Mouse (Mus musculus) liver, adult 2 months (tissue): ENCODE measurements around the gene Apobec4. TPM values are rescaled to one million over a fixed set of nuclear protein-coding genes. Genes with fewer than 3 reads are reported as not detected.

Experiments
- DNase-seq: peaks from one replicate; pipeline ENCODE4 v3.0.0-alpha.2; 2011; ENCODE audit warnings: low read depth, low spot score; ENCODE audit errors: extremely low read depth
- H3K27ac ChIP-seq: fragments of 200-500 bp; replicated peaks from 2 replicates; pipeline ENCODE4 v1.5.1; 2012; ENCODE audit warnings: low read depth, mild to moderate bottlenecking, control low read depth, inconsistent platforms, low read length; ENCODE audit not compliant: insufficient read depth
- H3K27me3 ChIP-seq: fragments of 200-500 bp; 2 replicates; pipeline ENCODE4 v1.6.1; 2012; ENCODE audit warnings: mild to moderate bottlenecking, moderate library complexity, low read length, inconsistent platforms; ENCODE audit not compliant: control insufficient read depth, insufficient read depth
- H3K36me3 ChIP-seq: fragments of 200-500 bp; 2 replicates; pipeline ENCODE4 v1.6.1; 2012; ENCODE audit warnings: low read length, inconsistent platforms; ENCODE audit not compliant: control insufficient read depth, insufficient read depth
- H3K4me1 ChIP-seq: fragments of 200-500 bp; 2 replicates; pipeline ENCODE4 v1.6.1; 2011; ENCODE audit warnings: low read length; ENCODE audit not compliant: control insufficient read depth, insufficient read depth
- H3K4me3 ChIP-seq: fragments of 200-500 bp; 2 replicates; pipeline ENCODE4 v1.5.1; 2011; ENCODE audit warnings: low read depth, mild to moderate bottlenecking, control low read depth, low read length, moderate library complexity; ENCODE audit not compliant: insufficient read depth
- H3K79me2 ChIP-seq: fragments of 200-500 bp; 2 replicates; pipeline ENCODE4 v1.6.1; 2012; ENCODE audit warnings: inconsistent platforms, mild to moderate bottlenecking, low read length, moderate library complexity; ENCODE audit not compliant: control insufficient read depth, insufficient read depth
- H3K9ac ChIP-seq: fragments of 200-500 bp; 2 replicates; pipeline ENCODE4 v1.6.1; 2012; ENCODE audit warnings: low read depth, mild to moderate bottlenecking, control low read depth, inconsistent platforms, low read length
- CTCF ChIP-seq: fragments of 200-500 bp; IDR thresholded peaks from 2 replicates; pipeline ENCODE4 v1.5.1; 2011; ENCODE audit warnings: low read depth, low read length, control low read depth
- POLR2A ChIP-seq: fragments of 200-500 bp; IDR thresholded peaks from 2 replicates; pipeline ENCODE4 v1.6.1; 2011; ENCODE audit warnings: low read length, control low read depth; ENCODE audit not compliant: insufficient read depth; ENCODE audit errors: extremely low read depth
- WGBS: fragments of 180-500 bp; shearing (Covaris S2); methylation state at CpG from one replicate; pipeline ENCODE4 v1.1.7; 2018; 5-methylcytosine and 5-hydroxymethylcytosine counted together
- polyA plus RNA-seq: library from polyadenylated mRNA; depleted of rRNA; stranded (reverse); fragments of >200 nt; gene quantifications from 2 replicates; pipeline ENCODE4 v1.2.3, GENCODE M21; 2012
- total RNA-seq: library from RNA; depleted of rRNA; stranded (reverse); fragments of >200 nt; gene quantifications from 2 replicates; pipeline ENCODE4 v1.2.3, GENCODE M21; 2014

Gene Apobec4
- total and polyA plus RNA-seq, 2 experiments, result not detected

- TF ChIP-seq CTCF (no peak), POLR2A (no peak)
- no peak for DNase-seq
These were observed 36.4 kb upstream of the Apobec4 start for GRCm38 (mm10) chr1:152713924-152714323.

GRCm38 (mm10) chr1:152714405-152714804, 35.9 kb upstream of the Apobec4 start:
- Histone ChIP-seq H3K4me1 (no peaks in the 10 kb centered on the region), H3K27ac (no peak overlapping the region), H3K36me3 (no peaks in the 10 kb centered on the region), H3K4me3 (no peak overlapping the region), H3K27me3 (no peaks in the 10 kb centered on the region), H3K79me2 (no peaks in the 10 kb centered on the region), H3K9ac (no peak overlapping the region)
- 94% methylated on average over 3 of the region's 3 CpGs for WGBS
- TF ChIP-seq CTCF (no peak), POLR2A (no peak)
- DNase-seq, result no peak

More at GRCm38 (mm10) chr1:152713924-152714323, 36.4 kb upstream of the Apobec4 start:
- H3K4me3 ChIP-seq, result no peak overlapping the region
- no peaks in the 10 kb centered on the region for H3K27me3 ChIP-seq
- no peak overlapping the region for H3K27ac ChIP-seq
- H3K4me1 ChIP-seq, result no peaks in the 10 kb centered on the region
- H3K9ac ChIP-seq, result no peak overlapping the region
- WGBS, result 82% methylated on average over 4 of the region's 4 CpGs
- H3K79me2 ChIP-seq, result no peaks in the 10 kb centered on the region
- H3K36me3 ChIP-seq, result no peaks in the 10 kb centered on the region

GRCm38 (mm10) chr1:152717329-152717728, 33.0 kb upstream of the Apobec4 start:
- no peak for DNase-seq
- Histone ChIP-seq H3K27ac (no peak overlapping the region), H3K9ac (no peak overlapping the region), H3K4me1 (no peaks in the 10 kb centered on the region), H3K36me3 (no peaks in the 10 kb centered on the region), H3K27me3 (no peaks in the 10 kb centered on the region), H3K79me2 (no peaks in the 10 kb centered on the region), H3K4me3 (no peak overlapping the region)
- TF ChIP-seq POLR2A (no peak), CTCF (no peak)
- WGBS, result 81% methylated on average over 1 of the region's 1 CpGs

- H3K4me1 ChIP-seq, result no peaks in the 10 kb centered on the region
- no peak overlapping the region for H3K9ac ChIP-seq
- H3K36me3 ChIP-seq, result no peaks in the 10 kb centered on the region
- H3K4me3 ChIP-seq, result no peak overlapping the region
- no peaks in the 10 kb centered on the region for H3K27me3 ChIP-seq
- H3K79me2 ChIP-seq, result no peaks in the 10 kb centered on the region
- TF ChIP-seq POLR2A, result no peak
- DNase-seq, result no peak
- no peak overlapping the region for H3K27ac ChIP-seq
- 62% methylated on average over 6 of the region's 6 CpGs for WGBS
These were observed 32.2 kb upstream of the Apobec4 start for GRCm38 (mm10) chr1:152718200-152718599.

- TF ChIP-seq CTCF, result no peak
- TF ChIP-seq POLR2A, result no peak
These were observed 29.4 kb upstream of the Apobec4 start for GRCm38 (mm10) chr1:152720969-152721368.

GRCm38 (mm10) chr1:152721535-152722198, 28.7 kb upstream of the Apobec4 start:
- Histone ChIP-seq H3K79me2 (no peaks in the 10 kb centered on the region), H3K4me3 (no peak overlapping the region), H3K9ac (no peak overlapping the region), H3K4me1 (no peaks in the 10 kb centered on the region), H3K27ac (no peak overlapping the region), H3K36me3 (no peaks in the 10 kb centered on the region), H3K27me3 (no peaks in the 10 kb centered on the region)
- 89% methylated on average over 11 of the region's 11 CpGs for WGBS
- no peak for DNase-seq
- no peak for TF ChIP-seq POLR2A
- TF ChIP-seq CTCF, result no peak

More at GRCm38 (mm10) chr1:152720969-152721368, 29.4 kb upstream of the Apobec4 start:
- Histone ChIP-seq H3K4me3 (no peak overlapping the region), H3K4me1 (no peaks in the 10 kb centered on the region), H3K9ac (no peak overlapping the region), H3K79me2 (no peaks in the 10 kb centered on the region), H3K27ac (no peak overlapping the region), H3K36me3 (no peaks in the 10 kb centered on the region), H3K27me3 (no peaks in the 10 kb centered on the region)
- no peak for DNase-seq
- 63% methylated on average over 4 of the region's 4 CpGs for WGBS
